Mouse (Mus musculus) heart, adult 2 months (tissue): Measurements from ENCODE around the gene Rragd.
"Not testable (repeated sequence)": the region's sequence is repeated elsewhere in the genome, so short reads cannot be mapped to it uniquely, and the experiment has no call there.

Experiments
- CTCF ChIP-seq: fragments of 200-600 bp; IDR thresholded peaks from 2 replicates; pipeline ENCODE4 v1.8.1; 2022; ENCODE audit warnings: antibody characterized with exemption, mild to moderate bottlenecking, moderate library complexity
- POLR2A ChIP-seq: fragments of 200-500 bp; IDR thresholded peaks from 2 replicates; pipeline ENCODE4 v1.6.1; 2011; ENCODE audit warnings: mild to moderate bottlenecking, low read depth, low read length, control low read depth; ENCODE audit not compliant: insufficient read depth

GRCm38 (mm10) chr4:33005595-33006470 lies 23.0 kb downstream of the Rragd start:
- TF ChIP-seq CTCF, POLR2A: not testable (repeated sequence)
